Mouse (Mus musculus) forebrain, embryonic 11.5 days (tissue): Measurements from ENCODE around the gene Cabp4. TPM values are rescaled to one million over a fixed set of nuclear protein-coding genes. Genes with fewer than 3 reads are reported as not detected.
A peak's percentile ranks its signal among the peaks of the same experiment; 100 is the strongest.

ENCODE experiments used
- ATAC-seq: fragments of 200-750 bp; cut with Nextera tagmentation; replicated peaks from 2 replicates; pipeline ENCODE4 v1.8.0; 2017; ENCODE audit warnings: moderate TSS enrichment; ENCODE audit not compliant: low FRiP score
- DNase-seq: peaks from one replicate; pipeline ENCODE4 v3.0.0-alpha.2; 2017; ENCODE audit warnings: low spot score
- H3K27ac ChIP-seq: fragments of 300-500 bp; sonication (generic); 2 replicates; pipeline ENCODE4 v1.5.1; 2014; ENCODE audit warnings: low read depth, low read length
- H3K27me3 ChIP-seq: fragments of 300-500 bp; sonication (generic); 2 replicates; pipeline ENCODE4 v1.6.1; 2014; ENCODE audit warnings: mild to moderate bottlenecking, low read length, mixed read lengths; ENCODE audit not compliant: control insufficient read depth, insufficient read depth
- H3K36me3 ChIP-seq: fragments of 300-500 bp; sonication (generic); 2 replicates; pipeline ENCODE4 v1.6.1; 2014; ENCODE audit warnings: mild to moderate bottlenecking, low read length, moderate library complexity, mixed read lengths; ENCODE audit not compliant: control insufficient read depth, insufficient read depth
- H3K4me1 ChIP-seq: fragments of 300-500 bp; sonication (generic); replicated peaks from 2 replicates; pipeline ENCODE4 v1.6.1; 2014; ENCODE audit warnings: low read length, mixed read lengths; ENCODE audit not compliant: control insufficient read depth, insufficient read depth
- H3K4me2 ChIP-seq: fragments of 300-500 bp; sonication (generic); 2 replicates; pipeline ENCODE4 v1.6.1; 2014; ENCODE audit warnings: low read depth, mild to moderate bottlenecking, low read length, moderate library complexity, mixed read lengths; ENCODE audit not compliant: severe bottlenecking
- H3K4me3 ChIP-seq: fragments of 300-500 bp; sonication (generic); 2 replicates; pipeline ENCODE4 v1.5.1; 2014; ENCODE audit warnings: low read depth, low read length
- H3K9ac ChIP-seq: fragments of 300-500 bp; sonication (generic); 2 replicates; pipeline ENCODE4 v1.6.1; 2014; ENCODE audit warnings: low read length
- H3K9me3 ChIP-seq: fragments of 300-500 bp; sonication (generic); 2 replicates; pipeline ENCODE4 v1.6.1; 2016; ENCODE audit warnings: low read length, mixed read lengths; ENCODE audit not compliant: control insufficient read depth
- WGBS: fragments of 180-500 bp; shearing (Covaris S2); extraction: QIAGEN DNeasy Blood & Tissue Kit; methylation state at CpG from one replicate; pipeline ENCODE4 v1.1.7; 2014; 5-methylcytosine and 5-hydroxymethylcytosine counted together
- polyA plus RNA-seq: library from polyadenylated mRNA; unstranded; fragments of >200 nt; fragmentation: Nextera tagmentation; extraction: Ambion mirVana; gene quantifications from 2 replicates; pipeline ENCODE4 v1.2.1, GENCODE M21; 2014

The Cabp4 gene
- polyA plus RNA-seq, 1 experiment from 2014 or later = not detected

GRCm38 (mm10) chr19:4119716-4120487 is 23.9 kb downstream of the Cabp4 start:
- Histone ChIP-seq H3K4me1 (peaks cover 2% of the 10 kb centered on the region; the same call in 1 of the 2 replicates), H3K9ac (peak overlapping the region; percentile 32), H3K27me3 (no peaks in the 10 kb centered on the region), H3K4me3 (no peak overlapping the region), H3K9me3 (no peaks in the 10 kb centered on the region), H3K4me2 (no peak overlapping the region), H3K27ac (no peak overlapping the region), H3K36me3 (no peaks in the 10 kb centered on the region; the same call in 1 of the 2 replicates)
- DNase-seq (no peak), ATAC-seq (no peak)
- 90% methylated on average over 6 of the region's 6 CpGs for WGBS

GRCm38 (mm10) chr19:4118350-4118749 is 25.5 kb downstream of the Cabp4 start:
- Histone ChIP-seq H3K9ac (no peak overlapping the region), H3K4me2 (no peak overlapping the region), H3K4me1 (peaks cover 2% of the 10 kb centered on the region; the same call in 1 of the 2 replicates), H3K27ac (no peak overlapping the region), H3K36me3 (no peaks in the 10 kb centered on the region; the same call in 1 of the 2 replicates), H3K4me3 (no peak overlapping the region), H3K27me3 (no peaks in the 10 kb centered on the region), H3K9me3 (no peaks in the 10 kb centered on the region)
- DNase-seq (no peak), ATAC-seq (no peak)
- 91% methylated on average over 2 of the region's 2 CpGs for WGBS

GRCm38 (mm10) chr19:4117006-4117405 is 26.8 kb downstream of the Cabp4 start:
- peaks cover 2% of the 10 kb centered on the region; the same call in 1 of the 2 replicates for H3K4me1 ChIP-seq
- WGBS = 97% methylated on average over 7 of the region's 7 CpGs
- H3K27ac ChIP-seq = no peak overlapping the region
- DNase-seq = no peak
- ATAC-seq = no peak
- H3K4me3 ChIP-seq = no peak overlapping the region
- H3K36me3 ChIP-seq = no peaks in the 10 kb centered on the region; the same call in 1 of the 2 replicates
- H3K9me3 ChIP-seq = no peaks in the 10 kb centered on the region
- no peak overlapping the region for H3K4me2 ChIP-seq
- H3K27me3 ChIP-seq = no peaks in the 10 kb centered on the region
- H3K9ac ChIP-seq = no peak overlapping the region

- ATAC-seq (no peak), DNase-seq (no peak)
- Histone ChIP-seq H3K4me3 (no peak overlapping the region), H3K9me3 (no peaks in the 10 kb centered on the region), H3K36me3 (no peaks in the 10 kb centered on the region; the same call in 1 of the 2 replicates), H3K27ac (no peak overlapping the region), H3K4me1 (0 out of 2 replicates have a peak, but pooled peaks cover 2% of the 10 kb centered on the region), H3K4me2 (no peak overlapping the region), H3K27me3 (no peaks in the 10 kb centered on the region), H3K9ac (no peak overlapping the region)
- WGBS = 82% methylated on average over 11 of the region's 11 CpGs
Measured at GRCm38 (mm10) chr19:4115816-4116215, 28.0 kb downstream of the Cabp4 start.

GRCm38 (mm10) chr19:4115144-4115543 is 28.7 kb downstream of the Cabp4 start:
- H3K27me3 ChIP-seq = no peaks in the 10 kb centered on the region
- H3K9ac ChIP-seq = no peak overlapping the region
- no peaks in the 10 kb centered on the region; the same call in 1 of the 2 replicates for H3K36me3 ChIP-seq
- DNase-seq = no peak
- WGBS = 95% methylated on average over 10 of the region's 10 CpGs
- ATAC-seq = no peak
- H3K4me3 ChIP-seq = no peak overlapping the region
- no peak overlapping the region for H3K4me2 ChIP-seq
- H3K27ac ChIP-seq = no peak overlapping the region
- no peaks in the 10 kb centered on the region for H3K9me3 ChIP-seq
- no peaks in the 10 kb centered on the region for H3K4me1 ChIP-seq

GRCm38 (mm10) chr19:4114551-4114950 is 29.3 kb downstream of the Cabp4 start:
- ATAC-seq = no peak
- no peak overlapping the region for H3K9ac ChIP-seq
- H3K27ac ChIP-seq = no peak overlapping the region
- H3K4me3 ChIP-seq = no peak overlapping the region
- no peak overlapping the region for H3K4me2 ChIP-seq
- no peaks in the 10 kb centered on the region for H3K27me3 ChIP-seq
- 93% methylated on average over 10 of the region's 10 CpGs for WGBS
- no peaks in the 10 kb centered on the region; the same call in 1 of the 2 replicates for H3K36me3 ChIP-seq
- no peaks in the 10 kb centered on the region for H3K9me3 ChIP-seq
- DNase-seq = no peak
- H3K4me1 ChIP-seq = no peaks in the 10 kb centered on the region

GRCm38 (mm10) chr19:4113806-4114230 is 30.0 kb downstream of the Cabp4 start:
- Histone ChIP-seq H3K4me2 (no peak overlapping the region), H3K27ac (no peak overlapping the region), H3K4me3 (no peak overlapping the region), H3K4me1 (no peaks in the 10 kb centered on the region), H3K9ac (no peak overlapping the region), H3K9me3 (no peaks in the 10 kb centered on the region), H3K27me3 (no peaks in the 10 kb centered on the region), H3K36me3 (no peaks in the 10 kb centered on the region; the same call in 1 of the 2 replicates)
- ATAC-seq (no peak), DNase-seq (no peak)
- 86% methylated on average over 5 of the region's 5 CpGs for WGBS

GRCm38 (mm10) chr19:4113186-4113805 is 30.5 kb downstream of the Cabp4 start:
- WGBS = 87% methylated on average over 13 of the region's 13 CpGs
- Histone ChIP-seq H3K36me3 (no peaks in the 10 kb centered on the region; the same call in 1 of the 2 replicates), H3K9ac (no peak overlapping the region), H3K27me3 (no peaks in the 10 kb centered on the region), H3K9me3 (no peaks in the 10 kb centered on the region), H3K4me2 (no peak overlapping the region), H3K4me3 (no peak overlapping the region), H3K27ac (no peak overlapping the region), H3K4me1 (no peaks in the 10 kb centered on the region)
- DNase-seq (no peak), ATAC-seq (no peak)
